8 mouse cellular contexts compared by ENCODE assay signal in the genomic region with DNA sequence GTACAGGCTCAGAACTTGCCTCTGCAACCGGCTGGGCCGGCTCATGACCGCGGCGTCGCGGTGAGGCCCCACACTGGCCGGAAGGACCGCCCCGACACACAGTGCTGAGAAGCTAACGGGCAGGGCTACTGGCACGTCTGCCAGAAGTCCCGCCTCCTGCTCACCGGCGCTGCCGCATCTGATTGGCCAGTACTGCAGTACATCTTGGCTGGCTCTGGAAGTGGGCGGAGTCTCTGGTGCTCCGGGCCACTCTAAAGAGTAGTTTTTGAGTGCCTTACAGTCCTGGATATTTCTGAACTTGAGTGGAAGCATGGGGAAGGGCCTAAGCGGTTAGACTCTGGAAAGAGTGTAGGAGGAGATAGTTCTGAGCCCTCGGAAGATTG. TPM values are rescaled to one million over a fixed set of nuclear protein-coding genes. Genes with fewer than 3 reads are reported as not detected.
DNase-seq lines count a peak whose midpoint lies in the region; ATAC-seq lines count a peak whose summit lies in the region.

No protein-coding gene starts in this region.

- peak overlapping the region; percentile 88 for H3K4me3 ChIP-seq in forebrain, embryonic 10.5 days
- H3K4me3 ChIP-seq in heart, embryonic 16.5 days (ENCODE audit: low read length): peak overlapping the region; percentile 95
- H3K4me3 ChIP-seq in liver, embryonic 15.5 days (replicated peaks): peak overlapping the region; percentile 78
- H3K4me3 ChIP-seq in neural tube, embryonic 12.5 days: peak overlapping the region; percentile 83

- DNase-seq in CD8-positive naive resting alpha-beta T cell, adult 2 months (ENCODE audit: low read depth in 2 of 2, low spot score in 2 of 2): peak; percentile 86 to 88
- peak; percentile 87 for DNase-seq in c-Kit-positive CD71-negative TER-119-negative erythroid progenitor cells, embryonic 14.5 days (ENCODE audit: low read depth)
- DNase-seq in forebrain, embryonic 10.5 days (ENCODE audit: extremely low spot score, low spot score): peak; percentile 95
- peak; percentile 98 to 99 for DNase-seq in kidney, postnatal 36 days
- peak; percentile 96 for DNase-seq in telencephalon, adult 2 months (ENCODE audit: low read depth, low spot score)

- peak; percentile 98 for ATAC-seq in heart, embryonic 16.5 days (replicated peaks; ENCODE audit: extremely low read depth, insufficient read depth, low FRiP score)
- ATAC-seq in liver, embryonic 15.5 days (ENCODE audit: insufficient read depth): peak; percentile 97
- peak; percentile 99 for ATAC-seq in neural tube, embryonic 12.5 days (ENCODE audit: low FRiP score, low read depth)

- peak overlapping the region; percentile 90 for H3K27ac ChIP-seq in forebrain, embryonic 10.5 days
- peak overlapping the region; percentile 96 for H3K27ac ChIP-seq in heart, embryonic 16.5 days (ENCODE audit: low read length)
- peak overlapping the region; percentile 82 for H3K27ac ChIP-seq in liver, embryonic 15.5 days (replicated peaks)
- H3K27ac ChIP-seq in neural tube, embryonic 12.5 days: peak overlapping the region; percentile 82

- H3K27me3 ChIP-seq in forebrain, embryonic 10.5 days (ENCODE audit: poor library complexity, severe bottlenecking): peaks cover 6% of the 10 kb centered on the region
- H3K27me3 ChIP-seq in heart, embryonic 16.5 days (ENCODE audit: control insufficient read depth, insufficient read depth, low read length): no peaks in the 10 kb centered on the region
- 0 out of 2 replicates have a peak, but pooled peaks cover 4% of the 10 kb centered on the region for H3K27me3 ChIP-seq in liver, embryonic 15.5 days
- 0 out of 2 replicates have a peak, but pooled peaks cover 2% of the 10 kb centered on the region for H3K27me3 ChIP-seq in neural tube, embryonic 12.5 days (replicated peaks)

- WGBS in forebrain, embryonic 10.5 days: under 1% methylated on average over 20 of the region's 20 CpGs
- under 1% methylated on average over 20 of the region's 20 CpGs for WGBS in heart, embryonic 16.5 days
- under 1% methylated on average over 19 of the region's 20 CpGs for WGBS in liver, embryonic 15.5 days (ENCODE audit: insufficient replicate concordance)
- under 1% methylated on average over 20 of the region's 20 CpGs for WGBS in neural tube, embryonic 12.5 days

- peaks cover 3% of the 10 kb centered on the region; the same call in 1 of the 2 replicates for H3K9me3 ChIP-seq in forebrain, embryonic 10.5 days
- no peaks in the 10 kb centered on the region for H3K9me3 ChIP-seq in heart, embryonic 16.5 days (replicated peaks; ENCODE audit: control insufficient read depth, low read length)
- H3K9me3 ChIP-seq in liver, embryonic 15.5 days (replicated peaks): no peaks in the 10 kb centered on the region
- 0 out of 2 replicates have a peak, but pooled peaks cover 5% of the 10 kb centered on the region for H3K9me3 ChIP-seq in neural tube, embryonic 12.5 days

- H3K36me3 ChIP-seq in forebrain, embryonic 10.5 days (replicated peaks): peaks cover 20% of the 10 kb centered on the region; the same call in 1 of the 2 replicates
- H3K36me3 ChIP-seq in heart, embryonic 16.5 days (ENCODE audit: control insufficient read depth, insufficient read depth): no peaks in the 10 kb centered on the region
- H3K36me3 ChIP-seq in liver, embryonic 15.5 days (replicated peaks): no peaks in the 10 kb centered on the region
- H3K36me3 ChIP-seq in neural tube, embryonic 12.5 days: 0 out of 2 replicates have a peak, but pooled peaks cover 4% of the 10 kb centered on the region

- H3K4me2 ChIP-seq in heart, embryonic 16.5 days (ENCODE audit: low read depth, low read length): peak overlapping the region; percentile 92
- peak overlapping the region; percentile 96 for H3K4me2 ChIP-seq in liver, embryonic 15.5 days
- H3K4me2 ChIP-seq in neural tube, embryonic 12.5 days (replicated peaks): peak overlapping the region; percentile 83

- peak overlapping the region; percentile 97 for H3K9ac ChIP-seq in heart, embryonic 16.5 days (ENCODE audit: low read length)
- peak overlapping the region; percentile 76 for H3K9ac ChIP-seq in liver, embryonic 15.5 days
- H3K9ac ChIP-seq in neural tube, embryonic 12.5 days: peak overlapping the region; percentile 86

- H3K4me1 ChIP-seq in forebrain, embryonic 10.5 days: peaks cover 22% of the 10 kb centered on the region
- peaks cover 20% of the 10 kb centered on the region for H3K4me1 ChIP-seq in heart, embryonic 16.5 days (ENCODE audit: control insufficient read depth, insufficient read depth, low read length)
- peaks cover 28% of the 10 kb centered on the region for H3K4me1 ChIP-seq in liver, embryonic 15.5 days (replicated peaks)
- peaks cover 21% of the 10 kb centered on the region for H3K4me1 ChIP-seq in neural tube, embryonic 12.5 days

RNA-seq across cellular contexts. Expression of gene E130208F15Rik, which starts 0.7 kb away (rescaled TPM):
- 3.0 and 3.2 TPM in 2 replicates for polyA plus RNA-seq in forebrain, embryonic 10.5 days (2016; fragmentation: Nextera tagmentation; extraction: Ambion mirVana)
- polyA plus RNA-seq in heart, embryonic 16.5 days (2015; fragmentation: Nextera tagmentation; extraction: Ambion mirVana): 3.6 and 7.3 TPM in 2 replicates
- polyA plus RNA-seq in liver, embryonic 15.5 days (2015; fragmentation: Nextera tagmentation; extraction: Ambion mirVana): 1.4 and 2.0 TPM in 2 replicates
- polyA plus RNA-seq in neural tube, embryonic 12.5 days (2016; fragmentation: Nextera tagmentation; extraction: Ambion mirVana): not detected in 2 replicates

RNA-seq across cellular contexts. Expression of gene Sdhaf1, which starts 1.4 kb away (rescaled TPM):
- polyA plus RNA-seq in forebrain, embryonic 10.5 days (2016; fragmentation: Nextera tagmentation; extraction: Ambion mirVana): 17.3 and 19.5 TPM in 2 replicates
- 12.0 and 17.0 TPM in 2 replicates for polyA plus RNA-seq in heart, embryonic 16.5 days (2015; fragmentation: Nextera tagmentation; extraction: Ambion mirVana)
- polyA plus RNA-seq in liver, embryonic 15.5 days (2015; fragmentation: Nextera tagmentation; extraction: Ambion mirVana): 4.3 and 5.1 TPM in 2 replicates
- polyA plus RNA-seq in neural tube, embryonic 12.5 days (2016; fragmentation: Nextera tagmentation; extraction: Ambion mirVana): 25.9 and 26.7 TPM in 2 replicates

RNA-seq across cellular contexts. Expression of gene Syne4, which starts 7.7 kb away (rescaled TPM):
- polyA plus RNA-seq in forebrain, embryonic 10.5 days (2016; fragmentation: Nextera tagmentation; extraction: Ambion mirVana): 29.8 and 32.8 TPM in 2 replicates
- polyA plus RNA-seq in heart, embryonic 16.5 days (2015; fragmentation: Nextera tagmentation; extraction: Ambion mirVana): 9.2 and 10.0 TPM in 2 replicates
- polyA plus RNA-seq in liver, embryonic 15.5 days (2015; fragmentation: Nextera tagmentation; extraction: Ambion mirVana): 15.7 and 20.2 TPM in 2 replicates
- 21.8 and 24.3 TPM in 2 replicates for polyA plus RNA-seq in neural tube, embryonic 12.5 days (2016; fragmentation: Nextera tagmentation; extraction: Ambion mirVana)

RNA-seq across cellular contexts. Expression of gene Alkbh6, which starts 13.8 kb away (rescaled TPM):
- polyA plus RNA-seq in forebrain, embryonic 10.5 days (2016; fragmentation: Nextera tagmentation; extraction: Ambion mirVana): 82.3 and 90.2 TPM in 2 replicates
- 62.0 and 67.1 TPM in 2 replicates for polyA plus RNA-seq in heart, embryonic 16.5 days (2015; fragmentation: Nextera tagmentation; extraction: Ambion mirVana)
- polyA plus RNA-seq in liver, embryonic 15.5 days (2015; fragmentation: Nextera tagmentation; extraction: Ambion mirVana): 15.9 and 16.5 TPM in 2 replicates
- 93.4 and 95.9 TPM in 2 replicates for polyA plus RNA-seq in neural tube, embryonic 12.5 days (2016; fragmentation: Nextera tagmentation; extraction: Ambion mirVana)

RNA-seq across cellular contexts. Expression of gene Clip3, which starts 30.7 kb away (rescaled TPM):
- 52.8 and 53.1 TPM in 2 replicates for polyA plus RNA-seq in forebrain, embryonic 10.5 days (2016; fragmentation: Nextera tagmentation; extraction: Ambion mirVana)
- 7.0 and 8.0 TPM in 2 replicates for polyA plus RNA-seq in heart, embryonic 16.5 days (2015; fragmentation: Nextera tagmentation; extraction: Ambion mirVana)
- polyA plus RNA-seq in liver, embryonic 15.5 days (2015; fragmentation: Nextera tagmentation; extraction: Ambion mirVana): 0.55 and 0.76 TPM in 2 replicates
- polyA plus RNA-seq in neural tube, embryonic 12.5 days (2016; fragmentation: Nextera tagmentation; extraction: Ambion mirVana): 74.3 and 87.2 TPM in 2 replicates

Comparison
In these comparisons a context has a peak if more than half of its experiments do, and no peak if none do; other contexts are left out.
1. Peak in every context shown above with its lines: DNase-seq, ATAC-seq, H3K4me3 ChIP-seq and H3K27ac ChIP-seq.